Mouse (Mus musculus) hindbrain, embryonic 11.5 days (tissue): ENCODE data around the gene Hectd1. TPM values are rescaled to one million over a fixed set of nuclear protein-coding genes. Genes with fewer than 3 reads are reported as not detected.

Experiments
- ATAC-seq: fragments of 200-750 bp; cut with Nextera tagmentation; 2 replicates; pipeline ENCODE4 v1.8.0; 2017; ENCODE audit warnings: mild to moderate bottlenecking, moderate TSS enrichment, moderate library complexity; ENCODE audit not compliant: low FRiP score
- DNase-seq: peaks from one replicate; pipeline ENCODE4 v3.0.0-alpha.2; 2015; ENCODE audit warnings: low spot score
- H3K27ac ChIP-seq: fragments of 300-500 bp; sonication (generic); 2 replicates; pipeline ENCODE4 v1.5.1; 2014; ENCODE audit warnings: mild to moderate bottlenecking, low read depth, low read length
- H3K27me3 ChIP-seq: fragments of 300-500 bp; sonication (generic); 2 replicates; pipeline ENCODE4 v1.6.1; 2014; ENCODE audit warnings: mild to moderate bottlenecking, low read length, moderate library complexity, mixed read lengths; ENCODE audit not compliant: control insufficient read depth, insufficient read depth
- H3K36me3 ChIP-seq: fragments of 300-500 bp; sonication (generic); 2 replicates; pipeline ENCODE4 v1.6.1; 2014; ENCODE audit warnings: mild to moderate bottlenecking, low read length, moderate library complexity, mixed read lengths; ENCODE audit not compliant: control insufficient read depth, insufficient read depth
- H3K4me1 ChIP-seq: fragments of 300-500 bp; sonication (generic); replicated peaks from 2 replicates; pipeline ENCODE4 v1.6.1; 2014; ENCODE audit warnings: low read length, mixed read lengths; ENCODE audit not compliant: control insufficient read depth, insufficient read depth
- H3K4me2 ChIP-seq: fragments of 300-500 bp; sonication (generic); replicated peaks from 2 replicates; pipeline ENCODE4 v1.6.1; 2014; ENCODE audit warnings: mild to moderate bottlenecking, low read depth, low read length
- H3K4me3 ChIP-seq: fragments of 300-500 bp; sonication (generic); 2 replicates; pipeline ENCODE4 v1.5.1; 2014; ENCODE audit warnings: low read depth, low read length
- H3K9ac ChIP-seq: fragments of 300-500 bp; sonication (generic); 2 replicates; pipeline ENCODE4 v1.6.1; 2014; ENCODE audit warnings: low read depth, low read length
- H3K9me3 ChIP-seq: fragments of 300-500 bp; sonication (generic); 2 replicates; pipeline ENCODE4 v1.6.1; 2016; ENCODE audit warnings: low read length; ENCODE audit not compliant: control insufficient read depth
- WGBS: fragments of 180-500 bp; shearing (Covaris S2); extraction: QIAGEN DNeasy Blood & Tissue Kit; methylation state at CpG from one replicate; pipeline ENCODE4 v1.1.7; 2014; 5-methylcytosine and 5-hydroxymethylcytosine counted together
- polyA plus RNA-seq: library from polyadenylated mRNA; unstranded; fragments of >200 nt; fragmentation: Nextera tagmentation; extraction: Ambion mirVana; gene quantifications from 2 replicates; pipeline ENCODE4 v1.2.1, GENCODE M21; 2014

The Hectd1 gene
- polyA plus RNA-seq, 1 experiment from 2014 or later: 44.5 TPM

DNA sequence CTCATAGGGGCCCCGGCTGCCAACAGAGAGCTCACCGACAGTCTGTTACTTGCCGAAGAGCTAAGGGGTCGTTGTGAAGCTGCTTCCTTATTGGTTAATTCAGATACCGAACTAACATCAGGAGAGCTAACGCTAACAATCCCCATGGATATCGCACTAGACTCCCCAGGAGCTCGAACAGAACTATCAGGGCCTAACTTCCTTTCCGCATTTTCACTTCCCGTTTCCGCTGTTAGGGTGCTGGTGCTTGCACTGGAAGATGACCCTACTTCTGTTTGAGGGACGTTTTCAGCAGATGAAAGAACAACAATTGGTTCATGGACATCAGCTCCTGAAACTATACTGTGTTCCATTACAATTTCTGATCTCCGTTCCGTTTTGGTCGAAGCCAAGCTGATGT lies 60.6 kb downstream of the Hectd1 start:
- 0 out of 2 replicates have a peak, but pooled peaks cover 6% of the 10 kb centered on the region for H3K36me3 ChIP-seq

DNA sequence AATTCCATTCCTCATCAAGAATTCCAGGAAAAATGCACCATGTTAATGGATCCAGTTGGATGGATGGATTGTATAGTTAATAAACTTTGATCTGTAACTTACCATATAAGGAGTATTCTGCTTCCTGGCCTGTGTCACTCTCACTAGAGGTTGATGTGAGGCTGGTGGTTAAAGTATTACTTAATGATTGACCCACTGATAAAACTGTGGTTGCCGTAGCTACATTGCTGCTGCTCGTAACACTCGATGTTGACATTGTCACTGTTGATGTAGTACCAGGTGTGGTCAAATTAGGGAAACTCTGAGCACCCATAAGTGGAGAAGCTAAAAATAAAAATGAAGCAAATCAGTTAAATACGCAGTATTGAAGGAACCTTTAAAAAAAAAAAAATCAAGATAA lies 61.9 kb downstream of the Hectd1 start:
- 96% methylated on average over 4 of the region's 4 CpGs for WGBS
- H3K4me1 ChIP-seq: no peaks in the 10 kb centered on the region
- no peaks in the 10 kb centered on the region for H3K9me3 ChIP-seq
- ATAC-seq: no peak
- H3K4me2 ChIP-seq: no peak overlapping the region
- H3K27me3 ChIP-seq: no peaks in the 10 kb centered on the region
- DNase-seq: no peak
- H3K27ac ChIP-seq: no peak overlapping the region
- no peak overlapping the region for H3K4me3 ChIP-seq
- no peak overlapping the region for H3K9ac ChIP-seq
- 0 out of 2 replicates have a peak, but pooled peaks cover 4% of the 10 kb centered on the region for H3K36me3 ChIP-seq

More for the DNA sequence above, 60.6 kb downstream of the Hectd1 start:
- Histone ChIP-seq H3K9ac (no peak overlapping the region), H3K4me1 (no peaks in the 10 kb centered on the region), H3K4me3 (no peak overlapping the region), H3K27ac (no peak overlapping the region), H3K9me3 (no peaks in the 10 kb centered on the region), H3K4me2 (no peak overlapping the region), H3K27me3 (no peaks in the 10 kb centered on the region)
- ATAC-seq (no peak), DNase-seq (no peak)
- WGBS: 96% methylated on average over 15 of the region's 15 CpGs

DNA sequence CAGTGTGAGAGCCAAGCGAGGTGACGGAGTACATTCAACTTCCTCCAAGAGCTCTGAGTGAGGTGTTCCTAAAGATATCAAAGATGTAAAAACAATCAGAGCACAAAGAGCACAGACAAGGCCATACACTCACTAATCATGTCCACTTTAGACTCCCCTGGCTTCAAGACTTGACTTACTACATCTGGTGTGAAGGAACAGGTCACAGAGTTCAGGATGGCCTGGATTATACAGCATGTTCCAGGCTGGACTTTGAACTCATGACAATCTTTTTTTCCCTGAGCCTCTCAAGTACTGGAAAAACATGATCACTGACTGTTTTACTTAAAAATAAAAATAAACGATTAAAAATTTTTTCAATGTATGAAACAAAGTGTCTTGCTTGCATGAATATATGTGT lies 70.0 kb downstream of the Hectd1 start:
- whole genome bisulfite sequencing: 89% methylated on average over 3 of the region's 3 CpGs
- no peak for ATAC-seq
- Histone ChIP-seq H3K4me3 (no peak overlapping the region), H3K4me2 (no peak overlapping the region), H3K4me1 (no peaks in the 10 kb centered on the region), H3K27ac (no peak overlapping the region), H3K9me3 (no peaks in the 10 kb centered on the region), H3K36me3 (peaks cover 13% of the 10 kb centered on the region), H3K9ac (no peak overlapping the region), H3K27me3 (no peaks in the 10 kb centered on the region)
- DNase-seq: no peak

DNA sequence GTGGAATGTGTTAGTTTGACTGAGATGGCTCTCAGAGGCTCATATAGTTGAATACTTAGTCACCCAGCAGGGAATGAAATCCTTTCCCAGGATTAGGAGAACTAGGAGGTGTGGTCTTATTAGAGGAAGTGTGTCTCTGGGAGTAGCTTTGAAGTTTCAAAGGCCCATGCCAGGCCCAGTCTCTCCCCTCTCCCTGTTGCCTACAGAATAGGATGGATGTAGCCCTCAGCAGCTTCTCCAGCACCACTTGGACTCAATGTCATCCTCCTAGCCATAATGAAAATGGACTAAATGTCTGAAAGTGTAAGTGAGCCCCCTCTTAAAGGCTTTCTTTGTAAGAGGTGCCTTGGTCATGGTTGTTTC lies 72.8 kb downstream of the Hectd1 start:
- H3K4me1 ChIP-seq: no peaks in the 10 kb centered on the region
- H3K4me2 ChIP-seq: no peak overlapping the region
- no peak overlapping the region for H3K9ac ChIP-seq
- no peaks in the 10 kb centered on the region for H3K27me3 ChIP-seq
- DNase-seq (no peak), ATAC-seq (no peak)
- H3K9me3 ChIP-seq: no peaks in the 10 kb centered on the region
- H3K4me3 ChIP-seq: no peak overlapping the region
- H3K36me3 ChIP-seq: peaks cover 16% of the 10 kb centered on the region
- H3K27ac ChIP-seq: no peak overlapping the region

DNA sequence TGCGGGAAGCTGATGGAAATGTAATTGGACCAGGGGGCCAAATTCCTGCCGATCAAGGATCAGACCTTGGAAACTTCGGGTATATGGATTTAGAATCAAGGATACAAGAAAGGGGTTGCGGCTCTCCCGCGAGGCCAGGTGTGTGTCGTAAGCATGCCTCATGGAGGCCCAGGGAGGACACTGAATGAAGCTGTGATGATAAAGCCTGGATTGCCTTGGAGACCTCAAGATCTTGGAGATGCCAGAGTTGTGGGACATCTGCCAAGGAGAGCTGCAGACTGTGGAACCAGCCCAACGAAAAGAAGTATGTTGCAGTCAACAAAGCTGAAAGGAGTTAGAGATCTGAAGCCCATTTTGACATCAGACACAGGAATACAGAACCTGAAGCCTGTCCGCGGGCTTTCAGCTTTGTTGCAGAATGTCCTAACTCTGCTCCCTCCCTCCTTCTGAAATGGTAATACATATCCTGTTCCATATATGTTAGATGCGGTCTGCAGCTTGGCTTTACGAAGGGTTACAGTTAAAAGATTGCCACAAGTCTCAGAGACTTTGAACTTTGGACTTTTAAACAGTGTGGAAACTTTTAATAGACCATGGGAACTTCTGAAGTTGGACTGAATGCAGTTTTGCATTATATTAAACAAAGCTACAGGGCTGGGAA lies 73.3 kb downstream of the Hectd1 start:
- Histone ChIP-seq H3K9ac (no peak overlapping the region), H3K4me1 (no peaks in the 10 kb centered on the region), H3K4me2 (no peak overlapping the region), H3K27me3 (no peaks in the 10 kb centered on the region), H3K36me3 (peaks cover 16% of the 10 kb centered on the region), H3K9me3 (no peaks in the 10 kb centered on the region), H3K27ac (no peak overlapping the region), H3K4me3 (no peak overlapping the region)
- ATAC-seq (no peak), DNase-seq (no peak)
- WGBS: 95% methylated on average over 12 of the region's 12 CpGs

DNA sequence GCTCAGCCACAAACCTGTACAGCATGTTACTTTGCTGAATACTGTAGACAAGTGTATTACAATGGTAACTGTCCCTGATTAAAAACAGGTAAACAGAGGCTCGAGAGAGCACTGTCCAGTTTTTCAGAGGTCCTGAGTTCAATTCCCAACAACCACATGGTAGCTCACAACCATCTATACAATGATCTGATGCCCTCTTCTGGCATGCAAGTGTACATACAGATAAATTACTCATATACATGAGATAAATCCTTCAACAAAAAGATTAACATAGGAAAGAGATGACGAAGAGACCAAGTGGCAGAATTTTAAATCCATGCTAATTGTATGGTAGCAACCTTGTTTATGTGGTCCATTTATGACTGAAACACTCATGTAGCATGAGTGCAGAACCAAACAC lies 82.0 kb downstream of the Hectd1 start:
- no peaks in the 10 kb centered on the region for H3K27me3 ChIP-seq
- no peak for ATAC-seq
- H3K4me3 ChIP-seq: no peak overlapping the region
- DNase-seq: no peak
- peaks cover 7% of the 10 kb centered on the region for H3K36me3 ChIP-seq
- no peak overlapping the region for H3K9ac ChIP-seq
- no peak overlapping the region for H3K4me2 ChIP-seq
- no peaks in the 10 kb centered on the region for H3K4me1 ChIP-seq
- WGBS: 95% methylated on average over 2 of the region's 2 CpGs
- no peak overlapping the region for H3K27ac ChIP-seq
- no peaks in the 10 kb centered on the region for H3K9me3 ChIP-seq

DNA sequence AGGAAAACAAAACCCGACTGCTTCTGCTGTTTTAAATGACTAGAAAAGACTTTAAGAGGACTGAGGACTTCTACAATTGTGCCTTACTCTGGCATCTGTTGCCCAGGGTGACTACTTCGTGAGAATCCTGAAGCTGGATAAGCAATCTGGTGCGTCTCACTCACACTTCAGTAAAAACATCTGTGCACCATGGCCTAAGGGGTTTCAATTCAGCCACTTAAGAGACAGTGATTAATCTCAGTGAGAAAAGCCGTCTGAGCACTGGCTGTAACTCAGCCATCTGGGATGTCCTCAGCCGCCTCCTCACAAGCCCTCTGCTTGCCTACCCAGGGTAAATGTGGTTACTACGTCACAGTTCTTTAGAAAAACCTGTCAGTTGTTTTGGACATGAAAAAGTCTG lies 84.4 kb downstream of the Hectd1 start:
- peak; percentile 38 for DNase-seq
- H3K27me3 ChIP-seq: no peaks in the 10 kb centered on the region
- H3K4me1 ChIP-seq: no peaks in the 10 kb centered on the region
- 55% methylated on average over 6 of the region's 6 CpGs for WGBS
- no peak overlapping the region for H3K9ac ChIP-seq
- H3K27ac ChIP-seq: no peak overlapping the region
- peaks cover 4% of the 10 kb centered on the region; the same call in 1 of the 2 replicates for H3K36me3 ChIP-seq
- peak; percentile 66 for ATAC-seq
- no peak overlapping the region for H3K4me3 ChIP-seq
- no peak overlapping the region for H3K4me2 ChIP-seq
- H3K9me3 ChIP-seq: no peaks in the 10 kb centered on the region

DNA sequence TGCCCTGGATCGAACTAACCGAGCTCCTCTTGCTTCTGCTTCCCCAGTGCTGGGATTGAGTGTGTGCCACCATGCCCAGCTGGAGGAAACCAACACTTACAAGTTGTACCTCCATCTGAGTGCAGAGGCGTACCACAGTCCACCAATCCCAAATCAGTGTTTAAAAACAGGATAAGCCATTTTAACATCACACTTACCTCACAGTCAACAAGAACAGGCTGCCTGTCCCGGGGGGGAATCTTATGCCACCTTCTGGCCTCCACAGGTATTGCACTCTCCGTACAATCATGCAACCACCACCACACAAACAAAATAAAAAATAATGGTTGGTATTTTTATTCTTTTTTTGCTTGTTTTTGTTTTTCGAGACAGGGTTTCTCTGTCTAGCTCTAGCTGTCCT lies 87.6 kb downstream of the Hectd1 start:
- ATAC-seq: no peak
- no peak overlapping the region for H3K4me3 ChIP-seq
- H3K27me3 ChIP-seq: no peaks in the 10 kb centered on the region
- WGBS: 88% methylated on average over 6 of the region's 6 CpGs
- H3K4me2 ChIP-seq: no peak overlapping the region
- no peaks in the 10 kb centered on the region for H3K4me1 ChIP-seq
- DNase-seq: peak; percentile 35
- no peak overlapping the region for H3K9ac ChIP-seq
- H3K27ac ChIP-seq: no peak overlapping the region
- H3K36me3 ChIP-seq: peaks cover 4% of the 10 kb centered on the region; the same call in 1 of the 2 replicates
- H3K9me3 ChIP-seq: no peaks in the 10 kb centered on the region

DNA sequence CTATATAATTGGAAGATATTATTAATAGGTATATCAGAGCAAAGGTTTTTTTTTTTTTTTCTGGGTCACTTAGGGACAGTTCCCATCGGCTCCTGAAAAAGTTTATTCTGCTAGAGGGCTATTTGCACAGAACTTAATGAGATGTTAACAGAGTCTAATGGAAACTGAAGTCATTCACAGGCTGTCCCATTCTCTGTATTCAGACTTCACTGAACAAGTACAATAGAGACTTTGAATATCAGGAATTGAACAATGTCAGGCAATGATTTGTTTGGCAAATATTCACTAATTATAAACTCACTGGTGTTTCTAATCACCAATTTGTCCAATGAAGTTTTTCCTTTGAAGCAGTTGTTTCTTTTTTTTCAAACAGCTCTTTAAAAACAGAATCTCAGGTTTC lies 92.5 kb downstream of the Hectd1 start:
- no peak overlapping the region for H3K27ac ChIP-seq
- DNase-seq (no peak), ATAC-seq (no peak)
- 35% methylated on average over 1 of the region's 1 CpGs for WGBS
- H3K9me3 ChIP-seq: no peaks in the 10 kb centered on the region
- H3K27me3 ChIP-seq: no peaks in the 10 kb centered on the region
- no peak overlapping the region for H3K4me2 ChIP-seq
- H3K4me3 ChIP-seq: no peak overlapping the region
- no peaks in the 10 kb centered on the region for H3K4me1 ChIP-seq
- H3K9ac ChIP-seq: no peak overlapping the region
- no peaks in the 10 kb centered on the region for H3K36me3 ChIP-seq
